Mouse (Mus musculus) forebrain, embryonic 15.5 days (tissue): Measurements from ENCODE around the gene Rrad. TPM values are rescaled to one million over a fixed set of nuclear protein-coding genes. Genes with fewer than 3 reads are reported as not detected.
A peak's percentile ranks its signal among the peaks of the same experiment; 100 is the strongest.

Experiments
- ATAC-seq: fragments of 200-750 bp; cut with Nextera tagmentation; replicated peaks from 2 replicates; pipeline ENCODE4 v1.8.0; 2017; ENCODE audit warnings: mild to moderate bottlenecking, moderate TSS enrichment, moderate library complexity
- H3K27ac ChIP-seq: fragments of 300-500 bp; sonication (generic); replicated peaks from 2 replicates; pipeline ENCODE4 v1.5.1; 2015; ENCODE audit warnings: mild to moderate bottlenecking, inconsistent platforms
- H3K27me3 ChIP-seq: fragments of 300-500 bp; sonication (generic); 2 replicates; pipeline ENCODE4 v1.6.1; 2015; ENCODE audit warnings: inconsistent platforms
- H3K36me3 ChIP-seq: fragments of 300-500 bp; sonication (generic); 2 replicates; pipeline ENCODE4 v1.6.1; 2015; ENCODE audit warnings: mild to moderate bottlenecking, inconsistent platforms
- H3K4me1 ChIP-seq: fragments of 300-500 bp; sonication (generic); 2 replicates; pipeline ENCODE4 v1.6.1; 2015; ENCODE audit warnings: inconsistent platforms
- H3K4me2 ChIP-seq: fragments of 300-500 bp; sonication (generic); replicated peaks from 2 replicates; pipeline ENCODE4 v1.6.1; 2015; ENCODE audit warnings: mild to moderate bottlenecking, inconsistent platforms
- H3K4me3 ChIP-seq: fragments of 300-500 bp; sonication (generic); 2 replicates; pipeline ENCODE4 v1.5.1; 2015; ENCODE audit warnings: mild to moderate bottlenecking, inconsistent platforms
- H3K9ac ChIP-seq: fragments of 300-500 bp; sonication (generic); replicated peaks from 2 replicates; pipeline ENCODE4 v1.6.1; 2015; ENCODE audit warnings: mild to moderate bottlenecking, inconsistent platforms
- H3K9me3 ChIP-seq: fragments of 300-500 bp; sonication (generic); 2 replicates; pipeline ENCODE4 v1.6.1; 2016; ENCODE audit warnings: inconsistent platforms
- WGBS: fragments of 180-500 bp; shearing (Covaris S2); methylation state at CpG from one replicate; pipeline ENCODE4 v1.1.7; 2015; ENCODE audit warnings: mixed read lengths; 5-methylcytosine and 5-hydroxymethylcytosine counted together
- polyA plus RNA-seq: library from polyadenylated mRNA; unstranded; fragments of >200 nt; fragmentation: Nextera tagmentation; extraction: Ambion mirVana; gene quantifications from 2 replicates; pipeline ENCODE4 v1.2.1, GENCODE M21; 2015

Gene Rrad
- polyA plus RNA-seq, 1 experiment from 2014 or later: 2.4 TPM

DNA sequence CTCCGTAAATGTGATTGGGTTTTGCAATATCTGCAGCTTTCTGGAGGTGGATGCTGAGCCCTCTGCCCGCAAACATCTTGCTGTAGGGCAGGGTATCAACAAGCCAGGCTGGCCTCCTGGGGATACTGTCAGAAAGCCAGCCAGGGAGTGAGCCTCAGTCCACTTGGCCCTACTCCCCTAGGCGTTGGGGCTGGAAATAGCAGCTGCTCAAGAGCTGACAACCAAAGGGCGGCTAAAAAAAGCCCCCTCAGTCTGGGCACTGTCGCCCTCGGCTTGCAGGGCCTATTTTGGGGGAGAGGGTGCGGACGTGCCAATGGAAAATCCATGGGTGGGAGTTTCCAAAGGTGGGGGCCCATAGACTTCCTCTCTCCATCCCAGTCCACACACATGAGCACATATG, 21.9 kb downstream of the Rrad start:
- H3K4me3 ChIP-seq: no peak overlapping the region
- no peak for ATAC-seq
- no peak overlapping the region for H3K9ac ChIP-seq
- no peak overlapping the region for H3K27ac ChIP-seq
- H3K27me3 ChIP-seq: no peaks in the 10 kb centered on the region
- H3K4me1 ChIP-seq: no peaks in the 10 kb centered on the region
- 75% methylated on average over 8 of the region's 8 CpGs for WGBS
- H3K9me3 ChIP-seq: no peaks in the 10 kb centered on the region
- H3K36me3 ChIP-seq: no peaks in the 10 kb centered on the region
- H3K4me2 ChIP-seq: no peak overlapping the region

- Histone ChIP-seq H3K9me3 (no peaks in the 10 kb centered on the region), H3K4me2 (no peak overlapping the region), H3K27ac (no peak overlapping the region), H3K4me3 (no peak overlapping the region), H3K4me1 (no peaks in the 10 kb centered on the region), H3K27me3 (no peaks in the 10 kb centered on the region), H3K36me3 (no peaks in the 10 kb centered on the region), H3K9ac (no peak overlapping the region)
- WGBS: 76% methylated on average over 2 of the region's 2 CpGs
- no peak for ATAC-seq
These were observed 23.2 kb downstream of the Rrad start for GRCm38 (mm10) chr8:104607944-104608343.

GRCm38 (mm10) chr8:104606329-104606728, 24.8 kb downstream of the Rrad start:
- H3K36me3 ChIP-seq: no peaks in the 10 kb centered on the region
- peaks cover 3% of the 10 kb centered on the region; the same call in 1 of the 2 replicates for H3K27me3 ChIP-seq
- H3K9me3 ChIP-seq: no peaks in the 10 kb centered on the region
- H3K27ac ChIP-seq: no peak overlapping the region
- ATAC-seq: no peak
- no peak overlapping the region for H3K4me2 ChIP-seq
- WGBS: 42% methylated on average over 6 of the region's 6 CpGs
- no peak overlapping the region for H3K9ac ChIP-seq
- no peak overlapping the region for H3K4me3 ChIP-seq
- H3K4me1 ChIP-seq: peaks cover 9% of the 10 kb centered on the region

DNA sequence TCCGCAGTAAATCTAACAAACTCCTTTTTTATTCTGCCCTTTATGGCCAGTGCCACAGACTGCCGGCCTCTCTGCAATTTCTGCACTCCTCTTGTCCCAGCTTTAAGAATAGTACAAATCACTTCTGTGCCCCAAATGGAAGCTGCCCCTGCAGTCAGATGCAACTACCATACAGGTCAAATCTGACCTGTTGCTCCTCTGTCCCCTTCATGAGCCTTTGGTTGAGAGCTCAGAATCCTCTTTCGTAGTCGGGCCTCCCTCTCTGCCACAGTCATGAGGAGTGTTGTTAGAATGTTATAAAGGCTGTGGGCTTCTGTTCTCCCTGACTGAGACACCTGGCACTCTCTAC, 27.9 kb downstream of the Rrad start:
- Histone ChIP-seq H3K9ac (no peak overlapping the region), H3K27me3 (peaks cover 5% of the 10 kb centered on the region; the same call in 1 of the 2 replicates), H3K9me3 (no peaks in the 10 kb centered on the region), H3K36me3 (no peaks in the 10 kb centered on the region), H3K4me3 (no peak overlapping the region), H3K4me2 (no peak overlapping the region), H3K4me1 (peaks cover 9% of the 10 kb centered on the region), H3K27ac (no peak overlapping the region)
- ATAC-seq: no peak
- WGBS: 71% methylated on average over 4 of the region's 4 CpGs

DNA sequence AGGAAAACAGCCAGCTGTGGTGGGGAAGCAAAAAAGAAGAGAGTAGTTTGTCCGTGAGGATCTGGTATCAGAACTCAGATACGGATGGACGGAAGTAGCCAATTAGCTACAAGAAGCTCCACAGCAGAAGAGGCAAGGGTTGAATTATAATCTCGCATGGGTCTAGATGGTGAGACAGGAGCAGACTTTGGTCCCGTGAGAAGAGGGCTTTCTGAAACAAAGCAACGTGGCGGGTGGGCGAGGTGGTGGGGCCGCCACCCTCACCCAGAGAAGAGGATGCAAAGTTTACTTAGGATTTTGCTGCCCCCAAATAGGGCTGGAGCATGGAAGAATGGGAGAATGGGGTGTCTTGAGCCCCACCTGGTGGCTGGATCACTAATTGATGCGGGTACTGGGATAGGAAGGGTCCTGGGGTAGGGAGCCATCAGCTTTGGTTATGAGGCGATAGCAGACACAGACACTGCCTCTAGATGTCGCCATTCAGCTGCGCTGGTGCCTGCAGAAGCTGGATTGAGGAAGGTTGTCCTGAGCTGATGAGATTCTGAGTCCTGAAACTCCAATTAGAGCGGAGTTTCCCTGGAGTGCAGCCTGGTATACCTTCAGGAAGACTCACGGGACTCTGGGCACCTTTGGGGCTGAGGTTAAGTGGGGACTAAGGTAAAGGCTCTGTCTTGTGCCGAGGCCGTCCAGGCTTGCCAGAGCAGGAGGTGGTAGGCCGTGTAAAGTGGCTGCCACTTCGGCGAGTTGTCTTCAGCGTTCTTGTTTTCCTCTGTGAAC, 28.5 kb downstream of the Rrad start:
- peak; percentile 95 for ATAC-seq
- peaks cover 9% of the 10 kb centered on the region for H3K4me1 ChIP-seq
- H3K27me3 ChIP-seq: peaks cover 5% of the 10 kb centered on the region; the same call in 1 of the 2 replicates
- 20% methylated on average over 21 of the region's 21 CpGs for WGBS
- peak overlapping the region; percentile 23 for H3K4me3 ChIP-seq
- H3K36me3 ChIP-seq: no peaks in the 10 kb centered on the region; the same call in 1 of the 2 replicates
- peak overlapping the region; percentile 47 for H3K4me2 ChIP-seq
- H3K9me3 ChIP-seq: no peaks in the 10 kb centered on the region
- H3K9ac ChIP-seq: 0 out of 2 replicates have a peak overlapping the region, but pooled peaks have one; percentile 22
- H3K27ac ChIP-seq: no peak overlapping the region

GRCm38 (mm10) chr8:104601941-104602371, 29.2 kb downstream of the Rrad start:
- Histone ChIP-seq H3K36me3 (no peaks in the 10 kb centered on the region; the same call in 1 of the 2 replicates), H3K4me3 (peak overlapping the region; percentile 23), H3K4me2 (peak overlapping the region; percentile 47), H3K4me1 (peaks cover 9% of the 10 kb centered on the region), H3K27me3 (peaks cover 5% of the 10 kb centered on the region; the same call in 1 of the 2 replicates), H3K9ac (0 out of 2 replicates have a peak overlapping the region, but pooled peaks have one; percentile 22), H3K9me3 (no peaks in the 10 kb centered on the region), H3K27ac (no peak overlapping the region)
- 0% methylated on average over 12 of the region's 12 CpGs for WGBS
- ATAC-seq: no peak; the same call in 1 of the 2 replicates

DNA sequence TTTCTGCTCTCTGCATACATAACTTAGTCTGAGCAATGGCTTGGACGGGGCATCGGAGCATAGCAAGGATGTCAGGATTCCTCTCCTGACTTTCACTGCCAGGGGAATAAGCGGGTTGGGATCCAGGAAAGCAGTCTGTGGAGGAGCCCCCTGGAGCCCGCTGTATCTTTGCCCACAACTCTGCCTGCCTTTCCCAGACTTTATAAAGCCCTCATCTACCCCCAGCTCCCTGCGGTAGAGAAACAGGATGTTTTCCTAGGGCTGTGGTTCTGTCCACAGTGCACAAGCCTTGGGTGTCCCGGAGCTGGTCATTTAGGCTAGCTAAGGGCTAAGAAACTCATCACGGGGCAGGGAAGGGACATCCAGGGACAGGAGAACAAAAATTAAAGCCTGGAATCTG, 29.7 kb downstream of the Rrad start:
- 38% methylated on average over 7 of the region's 7 CpGs for WGBS
- no peak overlapping the region for H3K9ac ChIP-seq
- no peaks in the 10 kb centered on the region for H3K9me3 ChIP-seq

GRCm38 (mm10) chr8:104598496-104598895, 32.6 kb downstream of the Rrad start:
- peaks cover 9% of the 10 kb centered on the region for H3K4me1 ChIP-seq
- H3K9ac ChIP-seq: no peak overlapping the region
- H3K4me2 ChIP-seq: no peak overlapping the region
- peaks cover 5% of the 10 kb centered on the region; the same call in 1 of the 2 replicates for H3K27me3 ChIP-seq
- no peaks in the 10 kb centered on the region for H3K9me3 ChIP-seq
- ATAC-seq: no peak
- peaks cover 18% of the 10 kb centered on the region for H3K36me3 ChIP-seq
- H3K4me3 ChIP-seq: no peak overlapping the region
- WGBS: 56% methylated on average over 6 of the region's 6 CpGs
- no peak overlapping the region for H3K27ac ChIP-seq

More for the DNA sequence above, 29.7 kb downstream of the Rrad start:
- no peak overlapping the region for H3K4me2 ChIP-seq
- no peak overlapping the region for H3K4me3 ChIP-seq
- H3K36me3 ChIP-seq: peaks cover under 1% of the 10 kb centered on the region; the same call in 1 of the 2 replicates
- H3K4me1 ChIP-seq: peaks cover 9% of the 10 kb centered on the region
- H3K27ac ChIP-seq: no peak overlapping the region
- H3K27me3 ChIP-seq: peaks cover 5% of the 10 kb centered on the region; the same call in 1 of the 2 replicates
- no peak for ATAC-seq

GRCm38 (mm10) chr8:104597656-104598055, 33.5 kb downstream of the Rrad start:
- Histone ChIP-seq H3K4me3 (no peak overlapping the region), H3K36me3 (peaks cover 18% of the 10 kb centered on the region), H3K27ac (no peak overlapping the region), H3K4me1 (peaks cover 9% of the 10 kb centered on the region), H3K9ac (no peak overlapping the region; the same call in 1 of the 2 replicates), H3K9me3 (no peaks in the 10 kb centered on the region), H3K4me2 (no peak overlapping the region), H3K27me3 (peaks cover 5% of the 10 kb centered on the region; the same call in 1 of the 2 replicates)
- ATAC-seq: no peak
- WGBS: 73% methylated on average over 6 of the region's 6 CpGs

DNA sequence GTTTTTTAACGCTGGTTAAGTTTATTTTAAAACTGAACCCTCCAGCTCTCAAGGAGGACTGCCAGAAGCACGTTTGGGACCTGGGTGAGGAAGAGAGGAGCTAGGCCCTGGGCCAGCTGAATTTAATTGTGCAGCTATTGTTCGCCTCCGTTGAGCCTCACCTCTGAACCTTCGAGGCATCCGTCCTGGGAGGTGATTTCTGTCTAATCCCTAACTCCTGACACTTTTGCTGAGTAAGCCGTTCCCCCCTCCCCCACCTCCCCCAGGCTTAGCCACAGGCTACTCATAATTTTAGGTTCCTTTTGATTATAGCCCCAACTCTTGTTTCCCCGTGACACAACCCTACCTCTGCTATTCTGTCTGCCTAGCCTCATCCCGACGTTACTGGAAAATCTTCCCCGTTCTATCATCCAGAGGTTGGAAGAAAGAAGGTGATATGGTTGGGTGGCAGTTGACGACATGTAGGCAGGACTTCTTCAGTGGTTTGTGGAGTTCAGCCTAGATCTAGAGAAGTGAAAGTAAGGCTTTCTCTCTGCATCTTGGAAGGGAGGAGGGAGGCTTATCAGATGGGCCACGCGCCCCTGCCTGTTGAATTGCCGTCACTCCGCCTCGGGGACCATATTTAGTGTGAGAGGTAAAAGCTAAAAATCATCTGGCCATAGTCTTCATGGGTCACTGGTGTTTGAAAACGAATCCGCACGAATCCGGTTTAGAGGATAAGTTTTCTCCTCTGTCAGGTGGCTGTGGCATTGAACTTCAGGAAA, 35.2 kb downstream of the Rrad start:
- H3K27me3 ChIP-seq: no peaks in the 10 kb centered on the region
- peaks cover 18% of the 10 kb centered on the region for H3K36me3 ChIP-seq
- ATAC-seq: no peak
- H3K9ac ChIP-seq: no peak overlapping the region
- H3K4me3 ChIP-seq: no peak overlapping the region
- H3K4me2 ChIP-seq: no peak overlapping the region
- peaks cover 5% of the 10 kb centered on the region for H3K4me1 ChIP-seq
- no peak overlapping the region for H3K27ac ChIP-seq
- WGBS: 88% methylated on average over 21 of the region's 21 CpGs
- H3K9me3 ChIP-seq: no peaks in the 10 kb centered on the region

GRCm38 (mm10) chr8:104594611-104595362, 36.3 kb downstream of the Rrad start:
- Histone ChIP-seq H3K27ac (no peak overlapping the region), H3K36me3 (peaks cover 18% of the 10 kb centered on the region), H3K4me1 (peaks cover 8% of the 10 kb centered on the region), H3K4me3 (no peak overlapping the region), H3K4me2 (no peak overlapping the region), H3K27me3 (no peaks in the 10 kb centered on the region), H3K9ac (no peak overlapping the region), H3K9me3 (no peaks in the 10 kb centered on the region)
- no peak for ATAC-seq
- WGBS: 95% methylated on average over 19 of the region's 19 CpGs
